Mouse (Mus musculus) stomach, postnatal 0 days (tissue): ENCODE results near the gene Clcn1. TPM values are rescaled to one million over a fixed set of nuclear protein-coding genes. Genes with fewer than 3 reads are reported as not detected.

Experiments used
- ATAC-seq: fragments of 200-750 bp; cut with Nextera tagmentation; 2 replicates; pipeline ENCODE4 v1.8.0; 2017; ENCODE audit not compliant: low FRiP score, low TSS enrichment
- DNase-seq: peaks from one replicate; pipeline ENCODE4 v3.0.0-alpha.2; 2016; ENCODE audit warnings: low spot score
- H3K27ac ChIP-seq: fragments of 300-500 bp; sonication (generic); replicated peaks from 2 replicates; pipeline ENCODE4 v1.5.1; 2014; ENCODE audit warnings: mild to moderate bottlenecking, control low read depth
- H3K27me3 ChIP-seq: fragments of 300-500 bp; sonication (generic); 2 replicates; pipeline ENCODE4 v1.6.1; 2014; ENCODE audit warnings: low read length; ENCODE audit not compliant: control insufficient read depth, insufficient read depth
- H3K36me3 ChIP-seq: fragments of 300-500 bp; sonication (generic); 2 replicates; pipeline ENCODE4 v1.6.1; 2014; ENCODE audit warnings: low read length, mixed read lengths; ENCODE audit not compliant: control insufficient read depth, insufficient read depth
- H3K4me1 ChIP-seq: fragments of 300-500 bp; sonication (generic); replicated peaks from 2 replicates; pipeline ENCODE4 v1.6.1; 2014; ENCODE audit warnings: antibody characterized with exemption; ENCODE audit not compliant: control insufficient read depth, insufficient read depth
- H3K4me2 ChIP-seq: fragments of 300-500 bp; sonication (generic); replicated peaks from 2 replicates; pipeline ENCODE4 v1.6.1; 2014; ENCODE audit warnings: low read depth, mild to moderate bottlenecking, control low read depth, moderate library complexity
- H3K4me3 ChIP-seq: fragments of 300-500 bp; sonication (generic); 2 replicates; pipeline ENCODE4 v1.5.1; 2014; ENCODE audit warnings: low read depth, low read length, control low read depth
- H3K9ac ChIP-seq: fragments of 300-500 bp; sonication (generic); 2 replicates; pipeline ENCODE4 v1.6.1; 2014; ENCODE audit warnings: mild to moderate bottlenecking, low read length, control low read depth, mixed read lengths
- H3K9me3 ChIP-seq: fragments of 300-500 bp; sonication (generic); 2 replicates; pipeline ENCODE4 v1.6.1; 2016; ENCODE audit warnings: low read length; ENCODE audit not compliant: control insufficient read depth
- CTCF ChIP-seq: IDR thresholded peaks from 2 replicates; pipeline ENCODE4 v1.5.1; 2016; ENCODE audit warnings: antibody characterized with exemption, low read depth, mild to moderate bottlenecking, moderate library complexity
- EP300 ChIP-seq: optimal IDR thresholded peaks from 2 replicates; pipeline ENCODE3; 2016; ENCODE audit warnings: antibody characterized with exemption
- WGBS: fragments of 180-500 bp; shearing (Covaris S2); extraction: QIAGEN DNeasy Blood & Tissue Kit; methylation state at CpG from one replicate; pipeline ENCODE4 v1.1.7; 2014; 5-methylcytosine and 5-hydroxymethylcytosine counted together
- polyA plus RNA-seq: library from polyadenylated mRNA; unstranded; fragments of >200 nt; fragmentation: Nextera tagmentation; extraction: Ambion mirVana; gene quantifications from 2 replicates; pipeline ENCODE4 v1.2.1, GENCODE M21; 2015

Clcn1 gene
- polyA plus RNA-seq, 1 experiment from 2014 or later: 0.06 TPM

GRCm38 (mm10) chr6:42357901-42358300, 71.4 kb downstream of the Clcn1 start:
- H3K36me3 ChIP-seq: peaks cover 41% of the 10 kb centered on the region
- TF ChIP-seq CTCF (no peak), EP300 (no peak)
- no peak overlapping the region for H3K4me2 ChIP-seq
- no peak overlapping the region for H3K9ac ChIP-seq
- H3K27me3 ChIP-seq: no peaks in the 10 kb centered on the region
- H3K4me3 ChIP-seq: no peak overlapping the region
- DNase-seq (no peak), ATAC-seq (no peak)
- H3K4me1 ChIP-seq: peaks cover 2% of the 10 kb centered on the region
- H3K9me3 ChIP-seq: no peaks in the 10 kb centered on the region
- H3K27ac ChIP-seq: no peak overlapping the region
- WGBS: 64% methylated on average over 6 of the region's 6 CpGs

GRCm38 (mm10) chr6:42358901-42359300, 72.4 kb downstream of the Clcn1 start:
- no peaks in the 10 kb centered on the region for H3K9me3 ChIP-seq
- H3K4me3 ChIP-seq: no peak overlapping the region
- H3K4me1 ChIP-seq: no peaks in the 10 kb centered on the region; the same call in 1 of the 2 replicates
- ATAC-seq (no peak), DNase-seq (no peak)
- no peak overlapping the region for H3K4me2 ChIP-seq
- no peak for TF ChIP-seq CTCF
- TF ChIP-seq EP300: no peak
- WGBS: 87% methylated on average over 12 of the region's 12 CpGs
- H3K9ac ChIP-seq: no peak overlapping the region
- H3K36me3 ChIP-seq: peaks cover 39% of the 10 kb centered on the region
- 0 out of 2 replicates have a peak overlapping the region, but pooled peaks have one; percentile 13 for H3K27ac ChIP-seq
- no peaks in the 10 kb centered on the region for H3K27me3 ChIP-seq

GRCm38 (mm10) chr6:42359364-42360147, 73.1 kb downstream of the Clcn1 start:
- H3K4me3 ChIP-seq: no peak overlapping the region
- no peaks in the 10 kb centered on the region for H3K27me3 ChIP-seq
- H3K4me1 ChIP-seq: no peaks in the 10 kb centered on the region; the same call in 1 of the 2 replicates
- TF ChIP-seq EP300 (no peak), CTCF (no peak)
- H3K4me2 ChIP-seq: no peak overlapping the region
- H3K36me3 ChIP-seq: peaks cover 39% of the 10 kb centered on the region
- H3K9ac ChIP-seq: no peak overlapping the region
- 53% methylated on average over 9 of the region's 9 CpGs for WGBS
- DNase-seq (no peak), ATAC-seq (no peak)
- H3K27ac ChIP-seq: peak overlapping the region; percentile 31; the same call in 1 of the 2 replicates
- H3K9me3 ChIP-seq: no peaks in the 10 kb centered on the region

- H3K9me3 ChIP-seq: no peaks in the 10 kb centered on the region
- TF ChIP-seq CTCF: no peak
- 83% methylated on average over 6 of the region's 6 CpGs for WGBS
- DNase-seq (no peak), ATAC-seq (no peak)
- no peak overlapping the region; the same call in 1 of the 2 replicates for H3K27ac ChIP-seq
- H3K4me2 ChIP-seq: no peak overlapping the region
- no peak overlapping the region for H3K9ac ChIP-seq
- peaks cover 39% of the 10 kb centered on the region for H3K36me3 ChIP-seq
- no peaks in the 10 kb centered on the region; the same call in 1 of the 2 replicates for H3K4me1 ChIP-seq
- H3K4me3 ChIP-seq: no peak overlapping the region
- no peaks in the 10 kb centered on the region for H3K27me3 ChIP-seq
Observed at GRCm38 (mm10) chr6:42360231-42360840, 73.9 kb downstream of the Clcn1 start.

- no peak for ATAC-seq
- Histone ChIP-seq H3K36me3 (peaks cover 35% of the 10 kb centered on the region), H3K4me2 (no peak overlapping the region), H3K9me3 (no peaks in the 10 kb centered on the region), H3K27ac (no peak overlapping the region), H3K4me1 (no peaks in the 10 kb centered on the region; the same call in 1 of the 2 replicates), H3K4me3 (no peak overlapping the region), H3K27me3 (no peaks in the 10 kb centered on the region), H3K9ac (no peak overlapping the region)
- 88% methylated on average over 13 of the region's 13 CpGs for WGBS
- TF ChIP-seq EP300: no peak
- DNase-seq: no peak
Observed at GRCm38 (mm10) chr6:42361041-42361895, 74.8 kb downstream of the Clcn1 start.
